Mouse (Mus musculus) ES-Bruce4 (cell line): ENCODE data around the gene Dusp16. TPM values are rescaled to one million over a fixed set of nuclear protein-coding genes. Genes with fewer than 3 reads are reported as not detected.
A peak's percentile ranks its signal among the peaks of the same experiment; 100 is the strongest.

Experiments used
- H3K27ac ChIP-seq: 2 replicates; pipeline ENCODE4 v1.5.1; 2012; ENCODE audit warnings: low read length, inconsistent platforms; ENCODE audit not compliant: insufficient read depth
- H3K27me3 ChIP-seq: 2 replicates; pipeline ENCODE4 v1.6.1; 2012; ENCODE audit warnings: mild to moderate bottlenecking, low read length, inconsistent platforms; ENCODE audit not compliant: control insufficient read depth, poor library complexity, insufficient read depth, severe bottlenecking
- H3K36me3 ChIP-seq: 2 replicates; pipeline ENCODE4 v1.6.1; 2012; ENCODE audit warnings: inconsistent platforms, mild to moderate bottlenecking, low read length, moderate library complexity; ENCODE audit not compliant: control insufficient read depth, poor library complexity, insufficient read depth, severe bottlenecking
- H3K4me1 ChIP-seq: one replicate; pipeline ENCODE4 v1.8.1; 2011; ENCODE audit warnings: low read length; ENCODE audit not compliant: control insufficient read depth, insufficient read depth
- H3K4me3 ChIP-seq: 2 replicates; pipeline ENCODE4 v1.5.1; 2011; ENCODE audit warnings: low read depth, mild to moderate bottlenecking, low read length
- H3K9ac ChIP-seq: 2 replicates; pipeline ENCODE4 v1.6.1; 2012; ENCODE audit warnings: low read depth, mild to moderate bottlenecking, inconsistent platforms; ENCODE audit not compliant: poor library complexity, severe bottlenecking
- H3K9me3 ChIP-seq: replicated peaks from 2 replicates; pipeline ENCODE4 v1.6.1; 2012; ENCODE audit warnings: mild to moderate bottlenecking, low read length, inconsistent platforms; ENCODE audit not compliant: control insufficient read depth, poor library complexity, insufficient read depth, severe bottlenecking
- CTCF ChIP-seq: IDR thresholded peaks from one replicate; pipeline ENCODE4 v1.8.1; 2011; ENCODE audit warnings: low read depth, low read length
- EP300 ChIP-seq: IDR thresholded peaks from 2 replicates; pipeline ENCODE4 v1.6.1; 2011; ENCODE audit warnings: low read depth, low read length; ENCODE audit not compliant: insufficient read depth
- POLR2A ChIP-seq: IDR thresholded peaks from one replicate; pipeline ENCODE4 v1.8.1; 2011; ENCODE audit warnings: low read length; ENCODE audit not compliant: insufficient read depth
- polyA plus RNA-seq: library from polyadenylated mRNA; stranded (reverse); fragments of >200 nt; gene quantifications from 2 replicates; pipeline ENCODE4 v1.2.4, GENCODE M21; 2011; ENCODE audit warnings: low read depth; ENCODE audit not compliant: missing spikeins, insufficient read depth, insufficient read length

The Dusp16 gene
- polyA plus RNA-seq, 1 experiment = 35.6 TPM

- H3K9ac ChIP-seq = no peak overlapping the region
- TF ChIP-seq CTCF (no peak), EP300 (no peak), POLR2A (no peak)
- no peak overlapping the region for H3K4me3 ChIP-seq
- H3K27ac ChIP-seq = no peak overlapping the region
- H3K36me3 ChIP-seq = no peaks in the 10 kb centered on the region
- H3K27me3 ChIP-seq = no peaks in the 10 kb centered on the region; the same call in 1 of the 2 replicates
- H3K4me1 ChIP-seq = peaks cover 2% of the 10 kb centered on the region
- H3K9me3 ChIP-seq = no peaks in the 10 kb centered on the region
These were observed 3.9 kb upstream of the Dusp16 start for GRCm38 (mm10) chr6:134796297-134796696.

- Histone ChIP-seq H3K9ac (peak overlapping the region; percentile 47; the same call in 1 of the 2 replicates), H3K27me3 (no peaks in the 10 kb centered on the region; the same call in 1 of the 2 replicates), H3K4me1 (peaks cover 2% of the 10 kb centered on the region), H3K27ac (no peak overlapping the region), H3K9me3 (no peaks in the 10 kb centered on the region), H3K36me3 (no peaks in the 10 kb centered on the region), H3K4me3 (peak overlapping the region; percentile 27; the same call in 1 of the 2 replicates)
- no peak for TF ChIP-seq POLR2A
- TF ChIP-seq CTCF = peak; percentile 73
- TF ChIP-seq EP300 = no peak
These were observed 1.6 kb upstream of the Dusp16 start for GRCm38 (mm10) chr6:134793911-134794520.

- Histone ChIP-seq H3K4me1 (peaks cover 2% of the 10 kb centered on the region), H3K27me3 (no peaks in the 10 kb centered on the region; the same call in 1 of the 2 replicates), H3K27ac (no peak overlapping the region), H3K4me3 (peak overlapping the region; percentile 68), H3K9me3 (no peaks in the 10 kb centered on the region), H3K36me3 (no peaks in the 10 kb centered on the region), H3K9ac (peak overlapping the region; percentile 99)
- TF ChIP-seq EP300 (no peak), CTCF (no peak), POLR2A (no peak)
These were observed 801 bp upstream of the Dusp16 start for GRCm38 (mm10) chr6:134793046-134793806.

- H3K27me3 ChIP-seq = no peaks in the 10 kb centered on the region; the same call in 1 of the 2 replicates
- peak overlapping the region; percentile 99 for H3K9ac ChIP-seq
- no peaks in the 10 kb centered on the region for H3K9me3 ChIP-seq
- no peaks in the 10 kb centered on the region for H3K36me3 ChIP-seq
- H3K4me1 ChIP-seq = peaks cover 2% of the 10 kb centered on the region
- H3K4me3 ChIP-seq = peak overlapping the region; percentile 83
- H3K27ac ChIP-seq = no peak overlapping the region
- TF ChIP-seq CTCF (no peak), EP300 (no peak), POLR2A (no peak)
These were observed 940 bp downstream of the Dusp16 start for GRCm38 (mm10) chr6:134791251-134792118.

GRCm38 (mm10) chr6:134789100-134789499 is 3.3 kb downstream of the Dusp16 start:
- TF ChIP-seq POLR2A (no peak), CTCF (no peak), EP300 (no peak)
- H3K4me3 ChIP-seq = no peak overlapping the region

GRCm38 (mm10) chr6:134786426-134786825 is 6.0 kb downstream of the Dusp16 start:
- no peak for TF ChIP-seq EP300
- TF ChIP-seq POLR2A = no peak
- TF ChIP-seq CTCF = no peak
- Histone ChIP-seq H3K27ac (no peak overlapping the region), H3K9me3 (no peaks in the 10 kb centered on the region), H3K4me3 (no peak overlapping the region), H3K27me3 (no peaks in the 10 kb centered on the region), H3K4me1 (no peaks in the 10 kb centered on the region), H3K36me3 (no peaks in the 10 kb centered on the region), H3K9ac (no peak overlapping the region)

More at GRCm38 (mm10) chr6:134789100-134789499, 3.3 kb downstream of the Dusp16 start:
- Histone ChIP-seq H3K27me3 (no peaks in the 10 kb centered on the region; the same call in 1 of the 2 replicates), H3K4me1 (peaks cover 2% of the 10 kb centered on the region), H3K36me3 (no peaks in the 10 kb centered on the region), H3K9ac (no peak overlapping the region), H3K9me3 (no peaks in the 10 kb centered on the region), H3K27ac (no peak overlapping the region)
